Mouse (Mus musculus): ENCODE results near the gene Dapp1. TPM values are rescaled to one million over a fixed set of nuclear protein-coding genes. Genes with fewer than 3 reads are reported as not detected.
A peak's percentile ranks its signal among the peaks of the same experiment; 100 is the strongest.
"Not testable (repeated sequence)": the region's sequence is repeated elsewhere in the genome, so short reads cannot be mapped to it uniquely, and the experiment has no call there.

Gene Dapp1
- polyA plus RNA-seq, 1 experiment from 2014 or later: 3.7 TPM

- WGBS: no CpG with 5 or more reads among the region's 1 CpGs
- H3K27ac ChIP-seq (ENCODE audit: low read depth, low read length); H3K4me1 ChIP-seq (replicated peaks; ENCODE audit: control insufficient read depth, insufficient read depth, low read length); H3K4me3 ChIP-seq (ENCODE audit: low read depth, low read length); H3K4me2 ChIP-seq (replicated peaks; ENCODE audit: low read depth, low read length); ATAC-seq (ENCODE audit: low FRiP score); H3K9ac ChIP-seq (ENCODE audit: low read depth, low read length); H3K9me3 ChIP-seq (ENCODE audit: control insufficient read depth, low read length); H3K27me3 ChIP-seq (ENCODE audit: control insufficient read depth, insufficient read depth, low read length); DNase-seq (ENCODE audit: low spot score); H3K36me3 ChIP-seq (ENCODE audit: control insufficient read depth, insufficient read depth, low read length): not testable (repeated sequence)
These were observed 66.8 kb downstream of the Dapp1 start for GRCm38 (mm10) chr3:137914567-137914966.

DNA sequence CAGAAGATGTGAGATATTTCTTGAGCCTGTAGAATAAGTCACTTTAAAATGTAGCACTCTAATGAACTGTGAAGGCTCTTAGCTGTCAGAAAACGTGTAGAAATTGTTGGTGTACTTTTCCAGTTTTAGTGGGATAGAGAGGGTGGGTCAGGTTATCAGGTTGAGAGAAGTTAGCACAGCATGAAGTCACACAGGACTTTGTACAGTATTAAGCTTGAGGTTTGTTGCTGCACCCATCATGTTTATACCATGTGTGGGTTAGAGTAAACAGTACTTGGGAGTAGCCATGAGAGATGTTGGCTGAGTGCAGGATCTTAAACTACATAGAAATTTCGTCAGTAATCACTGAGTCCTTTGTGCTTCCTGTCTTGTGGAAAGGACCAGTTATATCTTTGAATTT lies 68.3 kb downstream of the Dapp1 start:
- H3K9ac ChIP-seq (ENCODE audit: low read depth, low read length): no peak overlapping the region
- no peaks in the 10 kb centered on the region for H3K36me3 ChIP-seq (ENCODE audit: control insufficient read depth, insufficient read depth, low read length)
- H3K4me3 ChIP-seq (ENCODE audit: low read depth, low read length): no peak overlapping the region
- no peaks in the 10 kb centered on the region for H3K9me3 ChIP-seq (ENCODE audit: control insufficient read depth, low read length)
- no peaks in the 10 kb centered on the region for H3K4me1 ChIP-seq (replicated peaks; ENCODE audit: control insufficient read depth, insufficient read depth, low read length)
- no peak for ATAC-seq (ENCODE audit: low FRiP score)
- DNase-seq (ENCODE audit: low spot score): no peak
- 77% methylated on average over 2 of the region's 2 CpGs for WGBS
- H3K27me3 ChIP-seq (ENCODE audit: control insufficient read depth, insufficient read depth, low read length): no peaks in the 10 kb centered on the region
- no peak overlapping the region for H3K4me2 ChIP-seq (replicated peaks; ENCODE audit: low read depth, low read length)
- no peak overlapping the region for H3K27ac ChIP-seq (ENCODE audit: low read depth, low read length)

GRCm38 (mm10) chr3:137900149-137900548 lies 81.2 kb downstream of the Dapp1 start:
- WGBS: 88% methylated on average over 10 of the region's 10 CpGs
- H3K36me3 ChIP-seq (ENCODE audit: control insufficient read depth, insufficient read depth, low read length): no peaks in the 10 kb centered on the region
- no peaks in the 10 kb centered on the region for H3K9me3 ChIP-seq (ENCODE audit: control insufficient read depth, low read length)
- DNase-seq (ENCODE audit: low spot score): no peak
- no peak overlapping the region for H3K27ac ChIP-seq (ENCODE audit: low read depth, low read length)
- H3K9ac ChIP-seq (ENCODE audit: low read depth, low read length): no peak overlapping the region
- H3K4me2 ChIP-seq (replicated peaks; ENCODE audit: low read depth, low read length): no peak overlapping the region
- no peak for ATAC-seq (ENCODE audit: low FRiP score)
- H3K4me1 ChIP-seq (replicated peaks; ENCODE audit: control insufficient read depth, insufficient read depth, low read length): no peaks in the 10 kb centered on the region
- H3K27me3 ChIP-seq (ENCODE audit: control insufficient read depth, insufficient read depth, low read length): no peaks in the 10 kb centered on the region
- no peak overlapping the region for H3K4me3 ChIP-seq (ENCODE audit: low read depth, low read length)

DNA sequence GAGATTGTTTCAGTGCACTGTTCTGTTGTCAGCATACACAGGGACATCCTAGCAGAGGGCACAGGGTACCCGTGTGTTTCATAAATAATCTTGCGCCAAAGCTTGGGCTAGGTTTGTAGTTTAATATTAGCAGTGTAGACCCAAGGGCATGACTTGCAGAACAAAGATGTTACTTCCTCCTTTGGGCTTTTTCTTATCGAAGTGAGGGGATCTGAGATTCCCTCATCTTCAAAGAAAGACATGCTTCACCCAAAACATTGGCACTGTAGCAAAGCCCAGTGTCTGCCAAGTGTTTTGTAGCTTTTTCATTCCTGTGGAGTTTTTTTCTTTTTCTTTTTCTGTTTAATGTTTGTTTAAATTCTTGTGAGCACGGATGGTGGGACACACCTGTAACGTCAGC lies 83.7 kb downstream of the Dapp1 start:
- Histone ChIP-seq H3K4me2 (replicated peaks; ENCODE audit: low read depth, low read length) (no peak overlapping the region), H3K4me1 (replicated peaks; ENCODE audit: control insufficient read depth, insufficient read depth, low read length) (no peaks in the 10 kb centered on the region), H3K9ac (ENCODE audit: low read depth, low read length) (no peak overlapping the region), H3K27ac (ENCODE audit: low read depth, low read length) (no peak overlapping the region), H3K36me3 (ENCODE audit: control insufficient read depth, insufficient read depth, low read length) (no peaks in the 10 kb centered on the region), H3K9me3 (ENCODE audit: control insufficient read depth, low read length) (no peaks in the 10 kb centered on the region), H3K27me3 (ENCODE audit: control insufficient read depth, insufficient read depth, low read length) (no peaks in the 10 kb centered on the region), H3K4me3 (ENCODE audit: low read depth, low read length) (no peak overlapping the region)
- DNase-seq (ENCODE audit: low spot score): no peak
- ATAC-seq (ENCODE audit: low FRiP score): no peak
- 89% methylated on average over 5 of the region's 5 CpGs for WGBS

DNA sequence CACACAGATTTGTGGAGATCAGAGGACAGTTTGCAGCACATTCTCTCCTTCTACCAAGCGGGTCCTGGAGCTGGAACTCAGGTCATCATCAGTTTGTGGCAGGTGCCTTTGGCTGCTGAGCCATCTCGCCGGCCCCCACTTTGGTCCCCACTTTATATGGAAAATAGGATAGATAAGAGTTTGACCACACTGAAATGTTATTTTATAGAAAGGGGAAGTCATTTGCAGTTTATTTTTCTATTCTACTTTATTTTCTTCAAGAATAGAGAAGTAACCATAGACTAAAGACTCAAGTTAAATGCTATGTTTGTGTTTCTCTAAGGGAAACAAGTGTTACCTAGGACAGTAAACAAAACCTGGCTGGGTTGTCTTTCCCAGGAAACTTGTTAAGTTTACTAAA lies 84.5 kb downstream of the Dapp1 start:
- DNase-seq (ENCODE audit: low spot score) (no peak), ATAC-seq (ENCODE audit: low FRiP score) (no peak)
- no peaks in the 10 kb centered on the region for H3K9me3 ChIP-seq (ENCODE audit: control insufficient read depth, low read length)
- no peak overlapping the region for H3K9ac ChIP-seq (ENCODE audit: low read depth, low read length)
- H3K27me3 ChIP-seq (ENCODE audit: control insufficient read depth, insufficient read depth, low read length): no peaks in the 10 kb centered on the region
- H3K4me3 ChIP-seq (ENCODE audit: low read depth, low read length): no peak overlapping the region
- no peak overlapping the region for H3K4me2 ChIP-seq (replicated peaks; ENCODE audit: low read depth, low read length)
- H3K27ac ChIP-seq (ENCODE audit: low read depth, low read length): no peak overlapping the region
- no peaks in the 10 kb centered on the region for H3K36me3 ChIP-seq (ENCODE audit: control insufficient read depth, insufficient read depth, low read length)
- no peaks in the 10 kb centered on the region for H3K4me1 ChIP-seq (replicated peaks; ENCODE audit: control insufficient read depth, insufficient read depth, low read length)
- WGBS: 93% methylated on average over 3 of the region's 3 CpGs

DNA sequence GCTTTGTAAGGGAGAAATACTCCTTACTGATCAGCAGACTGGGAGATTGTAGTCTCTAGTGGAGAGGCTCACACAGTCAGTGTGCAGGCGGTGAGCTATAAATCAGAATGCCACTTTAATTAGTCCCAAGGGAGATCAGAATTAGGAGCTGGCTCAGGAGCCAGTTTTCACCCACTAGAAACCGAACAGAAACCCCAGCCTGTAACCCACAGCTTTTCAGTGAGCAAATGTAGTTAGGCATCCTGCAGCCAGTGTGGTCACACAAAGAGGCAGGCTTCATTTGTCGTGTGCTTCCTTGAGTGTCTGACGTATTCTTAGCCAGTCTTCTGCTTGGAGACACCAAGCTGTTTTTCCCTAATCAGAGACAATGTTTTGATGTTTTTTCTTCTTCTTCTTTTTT lies 85.0 kb downstream of the Dapp1 start:
- H3K4me2 ChIP-seq (replicated peaks; ENCODE audit: low read depth, low read length): no peak overlapping the region
- H3K4me1 ChIP-seq (replicated peaks; ENCODE audit: control insufficient read depth, insufficient read depth, low read length): no peaks in the 10 kb centered on the region
- no peak overlapping the region for H3K27ac ChIP-seq (ENCODE audit: low read depth, low read length)
- H3K4me3 ChIP-seq (ENCODE audit: low read depth, low read length): no peak overlapping the region
- H3K9me3 ChIP-seq (ENCODE audit: control insufficient read depth, low read length): no peaks in the 10 kb centered on the region
- ATAC-seq (ENCODE audit: low FRiP score) (no peak), DNase-seq (ENCODE audit: low spot score) (no peak)
- H3K27me3 ChIP-seq (ENCODE audit: control insufficient read depth, insufficient read depth, low read length): no peaks in the 10 kb centered on the region
- 88% methylated on average over 4 of the region's 4 CpGs for WGBS
- no peaks in the 10 kb centered on the region for H3K36me3 ChIP-seq (ENCODE audit: control insufficient read depth, insufficient read depth, low read length)
- no peak overlapping the region for H3K9ac ChIP-seq (ENCODE audit: low read depth, low read length)

DNA sequence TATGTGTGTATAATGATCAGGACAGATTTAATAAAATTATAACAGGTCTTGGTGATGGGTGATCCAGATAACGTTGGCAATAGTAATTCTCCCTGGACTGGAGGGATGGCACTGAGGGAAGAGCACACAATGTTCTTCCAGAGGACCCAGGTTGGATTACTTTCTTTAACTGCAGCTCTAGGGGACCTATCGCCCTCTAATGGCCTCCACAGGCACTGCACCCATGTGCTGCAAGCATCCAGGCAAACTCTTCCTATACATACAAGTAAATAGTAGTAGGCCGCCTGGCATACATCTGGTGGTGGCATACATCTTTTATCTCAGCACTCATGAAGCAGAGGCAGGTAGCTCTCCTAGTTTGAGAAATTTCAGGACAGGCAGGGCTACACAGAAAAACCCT lies 86.1 kb downstream of the Dapp1 start:
- ATAC-seq (ENCODE audit: low FRiP score) (no peak), DNase-seq (ENCODE audit: low spot score) (peak; percentile 15)
- Histone ChIP-seq H3K4me3 (ENCODE audit: low read depth, low read length) (no peak overlapping the region), H3K9ac (ENCODE audit: low read depth, low read length) (no peak overlapping the region), H3K27ac (ENCODE audit: low read depth, low read length) (no peak overlapping the region), H3K4me1 (replicated peaks; ENCODE audit: control insufficient read depth, insufficient read depth, low read length) (no peaks in the 10 kb centered on the region), H3K36me3 (ENCODE audit: control insufficient read depth, insufficient read depth, low read length) (no peaks in the 10 kb centered on the region), H3K27me3 (ENCODE audit: control insufficient read depth, insufficient read depth, low read length) (no peaks in the 10 kb centered on the region), H3K4me2 (replicated peaks; ENCODE audit: low read depth, low read length) (no peak overlapping the region), H3K9me3 (ENCODE audit: control insufficient read depth, low read length) (no peaks in the 10 kb centered on the region)
- WGBS: 87% methylated on average over 3 of the region's 3 CpGs

GRCm38 (mm10) chr3:137893789-137894188 lies 87.6 kb downstream of the Dapp1 start:
- H3K27me3 ChIP-seq (ENCODE audit: control insufficient read depth, insufficient read depth, low read length): no peaks in the 10 kb centered on the region
- ATAC-seq (ENCODE audit: low FRiP score): no peak
- WGBS: 88% methylated on average over 4 of the region's 4 CpGs

DNA sequence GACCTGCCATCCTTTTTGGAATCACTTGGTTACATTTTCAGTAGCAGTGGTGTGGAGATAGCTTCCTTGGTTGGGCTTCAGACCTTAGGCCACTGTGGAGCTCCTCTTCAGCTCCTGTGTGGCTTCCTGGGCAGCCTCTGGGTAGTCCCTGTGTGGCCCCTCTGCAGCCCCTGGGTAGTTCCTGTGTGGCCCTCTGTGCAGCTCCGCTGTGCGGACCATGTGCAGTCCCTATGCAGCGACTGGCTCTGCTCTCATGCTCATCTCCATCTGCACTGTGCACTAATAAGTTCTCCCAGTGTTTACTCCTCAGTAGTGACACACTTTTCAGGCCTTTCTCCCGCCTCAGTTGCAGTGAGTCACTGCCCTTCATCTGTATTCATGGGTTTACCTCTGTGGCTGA lies 89.2 kb downstream of the Dapp1 start:
- ATAC-seq (ENCODE audit: low FRiP score): no peak

More at GRCm38 (mm10) chr3:137893789-137894188, 87.6 kb downstream of the Dapp1 start:
- Histone ChIP-seq H3K4me3 (ENCODE audit: low read depth, low read length) (no peak overlapping the region), H3K9ac (ENCODE audit: low read depth, low read length) (no peak overlapping the region), H3K9me3 (ENCODE audit: control insufficient read depth, low read length) (no peaks in the 10 kb centered on the region), H3K4me2 (replicated peaks; ENCODE audit: low read depth, low read length) (no peak overlapping the region), H3K36me3 (ENCODE audit: control insufficient read depth, insufficient read depth, low read length) (no peaks in the 10 kb centered on the region), H3K4me1 (replicated peaks; ENCODE audit: control insufficient read depth, insufficient read depth, low read length) (no peaks in the 10 kb centered on the region), H3K27ac (ENCODE audit: low read depth, low read length) (no peak overlapping the region)
- no peak for DNase-seq (ENCODE audit: low spot score)

More for the DNA sequence above, 89.2 kb downstream of the Dapp1 start:
- WGBS: 93% methylated on average over 4 of the region's 4 CpGs
- no peak for DNase-seq (ENCODE audit: low spot score)
- Histone ChIP-seq H3K9me3 (ENCODE audit: control insufficient read depth, low read length) (no peaks in the 10 kb centered on the region), H3K4me3 (ENCODE audit: low read depth, low read length) (no peak overlapping the region), H3K4me2 (replicated peaks; ENCODE audit: low read depth, low read length) (no peak overlapping the region), H3K4me1 (replicated peaks; ENCODE audit: control insufficient read depth, insufficient read depth, low read length) (no peaks in the 10 kb centered on the region), H3K9ac (ENCODE audit: low read depth, low read length) (no peak overlapping the region), H3K27me3 (ENCODE audit: control insufficient read depth, insufficient read depth, low read length) (no peaks in the 10 kb centered on the region), H3K27ac (ENCODE audit: low read depth, low read length) (no peak overlapping the region), H3K36me3 (ENCODE audit: control insufficient read depth, insufficient read depth, low read length) (no peaks in the 10 kb centered on the region)
